Mouse (Mus musculus): ENCODE results near the gene Lrp11.

- TF ChIP-seq CTCF (IDR thresholded peaks at IDR 0.05; ENCODE audit: extremely low read depth, insufficient read depth, insufficient read length, insufficient replicate concordance) (no peak), POLR2A (IDR thresholded peaks at IDR 0.05; ENCODE audit: low read depth, low read length) (no peak)
Observed at GRCm38 (mm10) chr10:7667342-7667802, 77.8 kb downstream of the Lrp11 start, which contains the start of gene Nup43.

Data from spleen, adult 2 months (tissue).